Mouse (Mus musculus) embryonic facial prominence, embryonic 13.5 days (tissue): ENCODE measurements around the gene Racgap1. TPM values are rescaled to one million over a fixed set of nuclear protein-coding genes. Genes with fewer than 3 reads are reported as not detected.

Experiments used
- ATAC-seq: fragments of 200-750 bp; cut with Nextera tagmentation; 2 replicates; pipeline ENCODE4 v1.8.0; 2017; ENCODE audit warnings: low read depth; ENCODE audit not compliant: insufficient number of reproducible peaks, insufficient read depth, low FRiP score, low TSS enrichment
- H3K27ac ChIP-seq: fragments of 300-500 bp; sonication (generic); 2 replicates; pipeline ENCODE4 v1.5.1; 2015; ENCODE audit warnings: moderate library complexity, mild to moderate bottlenecking, inconsistent platforms
- H3K27me3 ChIP-seq: fragments of 300-500 bp; sonication (generic); 2 replicates; pipeline ENCODE4 v1.6.1; 2015; ENCODE audit warnings: mild to moderate bottlenecking, inconsistent platforms
- H3K36me3 ChIP-seq: fragments of 300-500 bp; sonication (generic); 2 replicates; pipeline ENCODE4 v1.6.1; 2015; ENCODE audit warnings: mild to moderate bottlenecking, inconsistent platforms
- H3K4me1 ChIP-seq: fragments of 300-500 bp; sonication (generic); 2 replicates; pipeline ENCODE4 v1.6.1; 2015; ENCODE audit warnings: inconsistent platforms
- H3K4me2 ChIP-seq: fragments of 300-500 bp; sonication (generic); 2 replicates; pipeline ENCODE4 v1.6.1; 2015; ENCODE audit warnings: moderate library complexity, mild to moderate bottlenecking, inconsistent platforms
- H3K4me3 ChIP-seq: fragments of 300-500 bp; sonication (generic); 2 replicates; pipeline ENCODE4 v1.5.1; 2015; ENCODE audit warnings: mild to moderate bottlenecking, inconsistent platforms
- H3K9ac ChIP-seq: fragments of 300-500 bp; sonication (generic); 2 replicates; pipeline ENCODE4 v1.6.1; 2015; ENCODE audit warnings: mild to moderate bottlenecking, inconsistent platforms
- H3K9me3 ChIP-seq: fragments of 300-500 bp; sonication (generic); 2 replicates; pipeline ENCODE4 v1.6.1; 2016; ENCODE audit warnings: inconsistent platforms
- WGBS: fragments of 180-500 bp; shearing (Covaris S2); methylation state at CpG from one replicate; pipeline ENCODE4 v1.1.7; 2015; ENCODE audit warnings: mixed read lengths; 5-methylcytosine and 5-hydroxymethylcytosine counted together
- polyA plus RNA-seq: library from polyadenylated mRNA; unstranded; fragments of >200 nt; fragmentation: Nextera tagmentation; extraction: Ambion mirVana; gene quantifications from 2 replicates; pipeline ENCODE4 v1.2.1, GENCODE M21; 2015

Racgap1 gene
- polyA plus RNA-seq: 131 and 132 TPM in 2 replicates

- H3K27ac ChIP-seq: no peak within 1 kb of the TSS; the same call in 1 of the 2 replicates
- H3K9ac ChIP-seq: peak within 1 kb of the TSS; percentile 80
- under 1% methylated on average over 68 of the region's 68 CpGs for WGBS
- H3K4me3 ChIP-seq: peak within 1 kb of the TSS; percentile 85
- H3K9me3 ChIP-seq: no peaks in the 10 kb centered on the region
- H3K4me2 ChIP-seq: peak within 1 kb of the TSS; percentile 80
- peaks cover 63% of the 10 kb centered on the region for H3K4me1 ChIP-seq
- no peaks in the 10 kb centered on the region for H3K36me3 ChIP-seq
- H3K27me3 ChIP-seq: peaks cover 39% of the 10 kb centered on the region
- ATAC-seq: peak; percentile 91
Measured at GRCm38 (mm10) chr15:99651163-99651872, at the start of gene Racgap1. Racgap1 (minus strand) TSS chr15:99651656.

GRCm38 (mm10) chr15:99700219-99701106, 49.0 kb upstream of the Racgap1 start:
- H3K36me3 ChIP-seq: peaks cover 13% of the 10 kb centered on the region
- WGBS: 84% methylated on average over 18 of the region's 18 CpGs
- no peak overlapping the region for H3K4me2 ChIP-seq
- H3K27me3 ChIP-seq: peaks cover 25% of the 10 kb centered on the region
- H3K4me3 ChIP-seq: no peak overlapping the region
- ATAC-seq: no peak
- H3K4me1 ChIP-seq: peaks cover 38% of the 10 kb centered on the region
- 0 out of 2 replicates have a peak overlapping the region, but pooled peaks have one; percentile 3 for H3K27ac ChIP-seq
- no peaks in the 10 kb centered on the region for H3K9me3 ChIP-seq
- H3K9ac ChIP-seq: no peak overlapping the region

- 80% methylated on average over 10 of the region's 10 CpGs for WGBS
- H3K4me3 ChIP-seq: no peak overlapping the region
- H3K4me2 ChIP-seq: no peak overlapping the region
- ATAC-seq: no peak
- peaks cover 25% of the 10 kb centered on the region for H3K27me3 ChIP-seq
- no peaks in the 10 kb centered on the region for H3K9me3 ChIP-seq
- no peak overlapping the region for H3K9ac ChIP-seq
- H3K36me3 ChIP-seq: peaks cover 8% of the 10 kb centered on the region; the same call in 1 of the 2 replicates
- H3K27ac ChIP-seq: no peak overlapping the region
- H3K4me1 ChIP-seq: peaks cover 36% of the 10 kb centered on the region
Measured at GRCm38 (mm10) chr15:99699715-99700114, 48.3 kb upstream of the Racgap1 start.

GRCm38 (mm10) chr15:99698533-99699085, 47.2 kb upstream of the Racgap1 start:
- Histone ChIP-seq H3K27me3 (peaks cover 28% of the 10 kb centered on the region), H3K4me1 (peaks cover 24% of the 10 kb centered on the region), H3K4me3 (no peak overlapping the region; the same call in 1 of the 2 replicates), H3K9me3 (no peaks in the 10 kb centered on the region), H3K4me2 (peak overlapping the region; percentile 22; the same call in 1 of the 2 replicates), H3K36me3 (no peaks in the 10 kb centered on the region), H3K27ac (no peak overlapping the region), H3K9ac (0 out of 2 replicates have a peak overlapping the region, but pooled peaks have one; percentile 6)
- no peak for ATAC-seq
- WGBS: 32% methylated on average over 20 of the region's 20 CpGs

- Histone ChIP-seq H3K36me3 (no peaks in the 10 kb centered on the region), H3K4me1 (peaks cover 14% of the 10 kb centered on the region), H3K9me3 (no peaks in the 10 kb centered on the region), H3K27me3 (peaks cover 28% of the 10 kb centered on the region), H3K9ac (no peak overlapping the region), H3K27ac (no peak overlapping the region), H3K4me2 (no peak overlapping the region), H3K4me3 (no peak overlapping the region)
- WGBS: 14% methylated on average over 2 of the region's 2 CpGs
- ATAC-seq: no peak
Measured at GRCm38 (mm10) chr15:99697309-99697708, 45.9 kb upstream of the Racgap1 start.

GRCm38 (mm10) chr15:99691976-99692375, 40.5 kb upstream of the Racgap1 start:
- WGBS: 64% methylated on average over 9 of the region's 9 CpGs
- Histone ChIP-seq H3K4me3 (no peak overlapping the region), H3K27me3 (peaks cover 20% of the 10 kb centered on the region), H3K9ac (no peak overlapping the region), H3K36me3 (no peaks in the 10 kb centered on the region), H3K4me1 (peaks cover 2% of the 10 kb centered on the region; the same call in 1 of the 2 replicates), H3K27ac (no peak overlapping the region), H3K9me3 (no peaks in the 10 kb centered on the region), H3K4me2 (no peak overlapping the region)
- ATAC-seq: no peak

- Histone ChIP-seq H3K27me3 (peaks cover 13% of the 10 kb centered on the region), H3K4me2 (no peak overlapping the region), H3K9me3 (no peaks in the 10 kb centered on the region), H3K9ac (0 out of 2 replicates have a peak overlapping the region, but pooled peaks have one; percentile 32), H3K4me1 (peaks cover 2% of the 10 kb centered on the region; the same call in 1 of the 2 replicates), H3K27ac (no peak overlapping the region), H3K36me3 (no peaks in the 10 kb centered on the region), H3K4me3 (no peak overlapping the region)
- WGBS: 12% methylated on average over 4 of the region's 4 CpGs
- no peak for ATAC-seq
Measured at GRCm38 (mm10) chr15:99690924-99691323, 39.5 kb upstream of the Racgap1 start.

- Histone ChIP-seq H3K4me1 (peaks cover 2% of the 10 kb centered on the region; the same call in 1 of the 2 replicates), H3K27me3 (peaks cover 11% of the 10 kb centered on the region), H3K9me3 (no peaks in the 10 kb centered on the region), H3K4me3 (no peak overlapping the region), H3K4me2 (no peak overlapping the region), H3K36me3 (no peaks in the 10 kb centered on the region), H3K27ac (no peak overlapping the region), H3K9ac (no peak overlapping the region)
- ATAC-seq: no peak
- WGBS: 7% methylated on average over 4 of the region's 4 CpGs
Measured at GRCm38 (mm10) chr15:99688712-99689111, 37.3 kb upstream of the Racgap1 start.

GRCm38 (mm10) chr15:99684156-99684555, 32.7 kb upstream of the Racgap1 start:
- Histone ChIP-seq H3K9ac (no peak overlapping the region), H3K9me3 (no peaks in the 10 kb centered on the region), H3K4me2 (no peak overlapping the region), H3K27me3 (no peaks in the 10 kb centered on the region), H3K4me3 (no peak overlapping the region), H3K27ac (no peak overlapping the region), H3K36me3 (no peaks in the 10 kb centered on the region), H3K4me1 (no peaks in the 10 kb centered on the region)
- ATAC-seq: no peak
- WGBS: 89% methylated on average over 5 of the region's 5 CpGs

- H3K27me3 ChIP-seq: no peaks in the 10 kb centered on the region
- H3K36me3 ChIP-seq: no peaks in the 10 kb centered on the region
- no peak overlapping the region for H3K9ac ChIP-seq
- no peaks in the 10 kb centered on the region for H3K9me3 ChIP-seq
- H3K27ac ChIP-seq: no peak overlapping the region
- ATAC-seq: no peak
- 88% methylated on average over 7 of the region's 7 CpGs for WGBS
- no peak overlapping the region for H3K4me3 ChIP-seq
- H3K4me2 ChIP-seq: no peak overlapping the region
- peaks cover 8% of the 10 kb centered on the region for H3K4me1 ChIP-seq
Measured at GRCm38 (mm10) chr15:99682880-99683279, 31.4 kb upstream of the Racgap1 start.

GRCm38 (mm10) chr15:99679008-99679407, 27.6 kb upstream of the Racgap1 start:
- Histone ChIP-seq H3K36me3 (no peaks in the 10 kb centered on the region), H3K4me2 (no peak overlapping the region), H3K27ac (no peak overlapping the region), H3K9me3 (no peaks in the 10 kb centered on the region), H3K9ac (no peak overlapping the region), H3K27me3 (peaks cover 9% of the 10 kb centered on the region), H3K4me3 (no peak overlapping the region), H3K4me1 (peaks cover 16% of the 10 kb centered on the region)
- ATAC-seq: no peak
- WGBS: 63% methylated on average over 7 of the region's 7 CpGs
